Mouse (Mus musculus) liver, embryonic 11.5 days (tissue): ENCODE measurements around the gene B230307C23Rik. TPM values are rescaled to one million over a fixed set of nuclear protein-coding genes. Genes with fewer than 3 reads are reported as not detected.
A peak's percentile ranks its signal among the peaks of the same experiment; 100 is the strongest.

Source experiments
- ATAC-seq: fragments of 200-750 bp; cut with Nextera tagmentation; replicated peaks from 2 replicates; pipeline ENCODE4 v1.8.0; 2017; ENCODE audit warnings: moderate number of reproducible peaks, mild to moderate bottlenecking, moderate TSS enrichment, moderate library complexity; ENCODE audit not compliant: low FRiP score
- DNase-seq: peaks from one replicate; pipeline ENCODE4 v3.0.0-alpha.2; 2017; ENCODE audit warnings: low spot score
- H3K27ac ChIP-seq: fragments of 300-500 bp; sonication (generic); 2 replicates; pipeline ENCODE4 v1.5.1; 2014; ENCODE audit warnings: mild to moderate bottlenecking, low read depth, low read length, control low read depth
- H3K27me3 ChIP-seq: fragments of 300-500 bp; sonication (generic); replicated peaks from 2 replicates; pipeline ENCODE4 v1.6.1; 2014; ENCODE audit warnings: low read length, mixed read lengths; ENCODE audit not compliant: control insufficient read depth, insufficient read depth
- H3K36me3 ChIP-seq: fragments of 300-500 bp; sonication (generic); 2 replicates; pipeline ENCODE4 v1.6.1; 2014; ENCODE audit warnings: mild to moderate bottlenecking, low read length, moderate library complexity, mixed read lengths; ENCODE audit not compliant: control insufficient read depth, insufficient read depth
- H3K4me1 ChIP-seq: fragments of 300-500 bp; sonication (generic); replicated peaks from 2 replicates; pipeline ENCODE4 v1.6.1; 2014; ENCODE audit warnings: low read length, mixed read lengths; ENCODE audit not compliant: control insufficient read depth, insufficient read depth
- H3K4me2 ChIP-seq: fragments of 300-500 bp; sonication (generic); 2 replicates; pipeline ENCODE4 v1.6.1; 2014; ENCODE audit warnings: mild to moderate bottlenecking, control low read depth, moderate library complexity
- H3K4me3 ChIP-seq: fragments of 300-500 bp; sonication (generic); 2 replicates; pipeline ENCODE4 v1.5.1; 2014; ENCODE audit warnings: low read depth, low read length, control low read depth
- H3K9ac ChIP-seq: fragments of 300-500 bp; sonication (generic); 2 replicates; pipeline ENCODE4 v1.6.1; 2014; ENCODE audit warnings: low read depth, low read length, control low read depth
- H3K9me3 ChIP-seq: fragments of 300-500 bp; sonication (generic); 2 replicates; pipeline ENCODE4 v1.6.1; 2016; ENCODE audit warnings: low read length, inconsistent platforms, mixed read lengths; ENCODE audit not compliant: control insufficient read depth
- WGBS: fragments of 180-500 bp; shearing (Covaris S2); extraction: QIAGEN DNeasy Blood & Tissue Kit; methylation state at CpG from one replicate; pipeline ENCODE4 v1.1.7; 2014; 5-methylcytosine and 5-hydroxymethylcytosine counted together
- polyA plus RNA-seq: library from polyadenylated mRNA; unstranded; fragments of >200 nt; fragmentation: Nextera tagmentation; extraction: Ambion mirVana; gene quantifications from 2 replicates; pipeline ENCODE4 v1.2.1, GENCODE M21; 2014

B230307C23Rik gene
- 21.3 and 32.1 TPM in 2 replicates for polyA plus RNA-seq

- 3% methylated on average over 22 of the region's 22 CpGs for WGBS
- Histone ChIP-seq H3K4me3 (peak within 1 kb of the TSS; percentile 69), H3K36me3 (peaks cover 10% of the 10 kb centered on the region; the same call in 1 of the 2 replicates), H3K4me2 (peak within 1 kb of the TSS; percentile 79), H3K9ac (peak within 1 kb of the TSS; percentile 75), H3K4me1 (peaks cover 10% of the 10 kb centered on the region), H3K27me3 (no peaks in the 10 kb centered on the region), H3K27ac (peak within 1 kb of the TSS; percentile 81), H3K9me3 (peaks cover 8% of the 10 kb centered on the region)
- peak; percentile 85 for DNase-seq
- ATAC-seq = peak; percentile 98
Observed at GRCm38 (mm10) chr16:97996616-97997382, at the start of gene B230307C23Rik. Gene B230307C23Rik (plus strand): TSS chr16:97997315.

GRCm38 (mm10) chr16:97948836-97949235 lies 48.3 kb upstream of the B230307C23Rik start:
- no peaks in the 10 kb centered on the region for H3K27me3 ChIP-seq
- no peak overlapping the region for H3K4me2 ChIP-seq
- 51% methylated on average over 4 of the region's 4 CpGs for WGBS
- H3K9me3 ChIP-seq = no peaks in the 10 kb centered on the region
- H3K9ac ChIP-seq = no peak overlapping the region
- no peak overlapping the region for H3K4me3 ChIP-seq
- peaks cover 27% of the 10 kb centered on the region for H3K36me3 ChIP-seq
- H3K27ac ChIP-seq = no peak overlapping the region
- no peak for ATAC-seq
- H3K4me1 ChIP-seq = peaks cover 11% of the 10 kb centered on the region
- no peak for DNase-seq

- no peak for ATAC-seq
- DNase-seq = no peak
- H3K36me3 ChIP-seq = peaks cover 27% of the 10 kb centered on the region
Observed at GRCm38 (mm10) chr16:97950061-97950460, 47.1 kb upstream of the B230307C23Rik start.

GRCm38 (mm10) chr16:97952371-97952770 lies 44.7 kb upstream of the B230307C23Rik start:
- Histone ChIP-seq H3K4me3 (no peak overlapping the region), H3K9me3 (no peaks in the 10 kb centered on the region), H3K4me1 (peaks cover 11% of the 10 kb centered on the region), H3K27ac (peak overlapping the region; percentile 0; the same call in 1 of the 2 replicates), H3K36me3 (peaks cover 27% of the 10 kb centered on the region), H3K4me2 (no peak overlapping the region; the same call in 1 of the 2 replicates), H3K27me3 (no peaks in the 10 kb centered on the region), H3K9ac (no peak overlapping the region; the same call in 1 of the 2 replicates)
- WGBS = 88% methylated on average over 4 of the region's 4 CpGs
- ATAC-seq (no peak), DNase-seq (no peak)

More at GRCm38 (mm10) chr16:97950061-97950460, 47.1 kb upstream of the B230307C23Rik start:
- 91% methylated on average over 8 of the region's 8 CpGs for WGBS
- Histone ChIP-seq H3K9me3 (no peaks in the 10 kb centered on the region), H3K27ac (no peak overlapping the region), H3K4me1 (peaks cover 11% of the 10 kb centered on the region), H3K4me3 (no peak overlapping the region), H3K4me2 (no peak overlapping the region), H3K9ac (no peak overlapping the region), H3K27me3 (no peaks in the 10 kb centered on the region)

GRCm38 (mm10) chr16:97952801-97953200 lies 44.3 kb upstream of the B230307C23Rik start:
- peaks cover 27% of the 10 kb centered on the region for H3K36me3 ChIP-seq
- H3K9ac ChIP-seq = no peak overlapping the region; the same call in 1 of the 2 replicates
- H3K27ac ChIP-seq = peak overlapping the region; percentile 0; the same call in 1 of the 2 replicates
- 71% methylated on average over 9 of the region's 9 CpGs for WGBS
- H3K27me3 ChIP-seq = no peaks in the 10 kb centered on the region
- ATAC-seq (peak; percentile 86), DNase-seq (no peak)
- H3K4me1 ChIP-seq = peaks cover 15% of the 10 kb centered on the region
- no peak overlapping the region for H3K4me3 ChIP-seq
- H3K4me2 ChIP-seq = peak overlapping the region; percentile 16; the same call in 1 of the 2 replicates
- H3K9me3 ChIP-seq = no peaks in the 10 kb centered on the region

GRCm38 (mm10) chr16:97953300-97953699 lies 43.8 kb upstream of the B230307C23Rik start:
- Histone ChIP-seq H3K27ac (peak overlapping the region; percentile 33), H3K27me3 (no peaks in the 10 kb centered on the region), H3K4me3 (no peak overlapping the region), H3K4me2 (peak overlapping the region; percentile 16; the same call in 1 of the 2 replicates), H3K36me3 (peaks cover 25% of the 10 kb centered on the region), H3K4me1 (peaks cover 18% of the 10 kb centered on the region), H3K9me3 (no peaks in the 10 kb centered on the region), H3K9ac (no peak overlapping the region)
- ATAC-seq = peak; percentile 76
- WGBS = 67% methylated on average over 2 of the region's 2 CpGs
- DNase-seq = no peak

- Histone ChIP-seq H3K4me2 (no peak overlapping the region), H3K4me3 (no peak overlapping the region), H3K36me3 (peaks cover 12% of the 10 kb centered on the region), H3K27ac (no peak overlapping the region), H3K9ac (no peak overlapping the region), H3K9me3 (no peaks in the 10 kb centered on the region), H3K4me1 (peaks cover 30% of the 10 kb centered on the region), H3K27me3 (no peaks in the 10 kb centered on the region)
- 75% methylated on average over 2 of the region's 2 CpGs for WGBS
- ATAC-seq = no peak
- DNase-seq = no peak
Observed at GRCm38 (mm10) chr16:97956011-97956410, 41.1 kb upstream of the B230307C23Rik start.

- Histone ChIP-seq H3K4me3 (no peak overlapping the region), H3K36me3 (no peaks in the 10 kb centered on the region), H3K4me2 (no peak overlapping the region), H3K9me3 (no peaks in the 10 kb centered on the region), H3K27me3 (no peaks in the 10 kb centered on the region), H3K9ac (0 out of 2 replicates have a peak overlapping the region, but pooled peaks have one; percentile 20), H3K4me1 (peaks cover 26% of the 10 kb centered on the region), H3K27ac (peak overlapping the region; percentile 44; the same call in 1 of the 2 replicates)
- no peak for ATAC-seq
- DNase-seq = no peak
Observed at GRCm38 (mm10) chr16:97957626-97958025, 39.5 kb upstream of the B230307C23Rik start.
